Mouse (Mus musculus) CH12.LX (cell line): ENCODE data around the gene Timmdc1.

Source experiments
- CTCF ChIP-seq, 2 experiments: IDR thresholded peaks in 1 of 2; conservative IDR thresholded peaks in 1 of 2; 2 replicates each; pipeline ENCODE4 v1.5.1; 2011 to 2012; ENCODE audit warnings: low read depth in 2 of 2, low read length in 2 of 2, improper control_type of control experiment in 1 of 2, inconsistent platforms in 1 of 2, mild to moderate bottlenecking in 1 of 2, moderate library complexity in 1 of 2
- EP300 ChIP-seq: IDR thresholded peaks from 2 replicates; pipeline ENCODE4 v1.6.1; 2011; ENCODE audit warnings: low read length, improper control_type of control experiment
- GABPA ChIP-seq: IDR thresholded peaks from 2 replicates; pipeline ENCODE4 v1.6.1; 2012; ENCODE audit warnings: low read depth, low read length, improper control_type of control experiment, inconsistent platforms; ENCODE audit not compliant: insufficient replicate concordance
- JUN ChIP-seq: IDR thresholded peaks from 2 replicates; pipeline ENCODE4 v1.6.1; 2011; ENCODE audit warnings: low read depth, mild to moderate bottlenecking, low read length, improper control_type of control experiment, moderate library complexity; ENCODE audit not compliant: insufficient read depth
- JUND ChIP-seq: conservative IDR thresholded peaks from 2 replicates; pipeline ENCODE4 v1.6.1; 2011; ENCODE audit warnings: low read depth, low read length, improper control_type of control experiment
- KAT2A ChIP-seq: IDR thresholded peaks from 2 replicates; pipeline ENCODE4 v1.6.1; 2012; ENCODE audit warnings: low read length, improper control_type of control experiment, inconsistent platforms; ENCODE audit not compliant: insufficient replicate concordance
- NELFE ChIP-seq: IDR thresholded peaks from 2 replicates; pipeline ENCODE4 v1.6.1; 2011; ENCODE audit warnings: low read depth, low read length, improper control_type of control experiment
- POLR2A ChIP-seq: IDR thresholded peaks from 2 replicates; pipeline ENCODE4 v1.6.1; 2011; ENCODE audit warnings: low read depth, mild to moderate bottlenecking, improper control_type of control experiment, low read length
- POLR2AphosphoS2 ChIP-seq: IDR thresholded peaks from 2 replicates; pipeline ENCODE4 v1.6.1; 2011; ENCODE audit warnings: low read depth, low read length, improper control_type of control experiment
- RCOR1 ChIP-seq: conservative IDR thresholded peaks from 2 replicates; pipeline ENCODE4 v1.6.1; 2012; ENCODE audit warnings: low read depth, mild to moderate bottlenecking, inconsistent platforms, low read length, improper control_type of control experiment
- USF2 ChIP-seq: conservative IDR thresholded peaks from 2 replicates; pipeline ENCODE4 v1.6.1; 2011; ENCODE audit warnings: low read depth, low read length, improper control_type of control experiment
- ZC3H11A ChIP-seq: IDR thresholded peaks from 2 replicates; pipeline ENCODE4 v1.6.1; 2012; ENCODE audit warnings: low read depth, mild to moderate bottlenecking, inconsistent platforms, low read length, improper control_type of control experiment
- ZKSCAN1 ChIP-seq: IDR thresholded peaks from 2 replicates; pipeline ENCODE4 v1.6.1; 2012; ENCODE audit warnings: low read depth, inconsistent platforms, low read length, improper control_type of control experiment, borderline replicate concordance
- ZNF384 ChIP-seq: IDR thresholded peaks from 2 replicates; pipeline ENCODE4 v1.6.1; 2012; ENCODE audit warnings: low read depth, low read length, improper control_type of control experiment, inconsistent platforms

GRCm38 (mm10) chr16:38555988-38556387 is 33.5 kb upstream of the Timmdc1 start:
- TF ChIP-seq JUN (no peak), ZKSCAN1 (no peak), GABPA (no peak), RCOR1 (no peak), EP300 (no peak), POLR2A (no peak), CTCF (conservative IDR thresholded peaks at IDR 0.05 in 1 of 2, IDR thresholded peaks at IDR 0.05 in 1 of 2; ENCODE audit: low read depth in 2 of 2, low read length in 2 of 2) (no peak), POLR2AphosphoS2 (no peak), USF2 (no peak), ZNF384 (no peak), NELFE (no peak), JUND (no peak), ZC3H11A (no peak), KAT2A (no peak)
